Mouse (Mus musculus): Measurements from ENCODE around the gene Olfr955.

The Olfr955 gene

GRCm38 (mm10) chr9:39471844-39472243 lies at the start of gene Olfr955:
Gene Olfr955 (minus strand): TSS chr9:39471944.
- no peak for DNase-seq (ENCODE audit: low read depth, low spot score)

- DNase-seq (ENCODE audit: low read depth, low spot score) = no peak
Measured at GRCm38 (mm10) chr9:39518595-39518994, 46.9 kb upstream of the Olfr955 start.

- no peak for DNase-seq (ENCODE audit: low read depth, low spot score)
Measured at GRCm38 (mm10) chr9:39515531-39515930, 43.8 kb upstream of the Olfr955 start, which contains the start of gene Olfr957. Gene Olfr957 (minus strand): TSS chr9:39515809.

GRCm38 (mm10) chr9:39509412-39509811 lies 37.7 kb upstream of the Olfr955 start:
- no peak for DNase-seq (ENCODE audit: low read depth, low spot score)

GRCm38 (mm10) chr9:39508998-39509397 lies 37.3 kb upstream of the Olfr955 start:
- peak; percentile 41 for DNase-seq (ENCODE audit: low read depth, low spot score)

- no peak for DNase-seq (ENCODE audit: low read depth, low spot score)
Measured at GRCm38 (mm10) chr9:39493895-39494294, 22.2 kb upstream of the Olfr955 start, which contains the start of gene Olfr44. Gene Olfr44 (minus strand): TSS chr9:39493995.

GRCm38 (mm10) chr9:39456401-39456800 lies 15.3 kb downstream of the Olfr955 start, which contains the start of gene Olfr954:
Gene Olfr954 (plus strand): TSS chr9:39456701.
- no peak for DNase-seq (ENCODE audit: low read depth, low spot score)

GRCm38 (mm10) chr9:39427048-39427447 lies 44.7 kb downstream of the Olfr955 start, which contains the start of gene Olfr952:
Gene Olfr952 (minus strand): TSS chr9:39427148.
- DNase-seq (ENCODE audit: low read depth, low spot score) = no peak

Measured in retina, postnatal 7 days (tissue).